Mouse (Mus musculus): ENCODE results near the gene Pde2a.

Pde2a gene

DNA sequence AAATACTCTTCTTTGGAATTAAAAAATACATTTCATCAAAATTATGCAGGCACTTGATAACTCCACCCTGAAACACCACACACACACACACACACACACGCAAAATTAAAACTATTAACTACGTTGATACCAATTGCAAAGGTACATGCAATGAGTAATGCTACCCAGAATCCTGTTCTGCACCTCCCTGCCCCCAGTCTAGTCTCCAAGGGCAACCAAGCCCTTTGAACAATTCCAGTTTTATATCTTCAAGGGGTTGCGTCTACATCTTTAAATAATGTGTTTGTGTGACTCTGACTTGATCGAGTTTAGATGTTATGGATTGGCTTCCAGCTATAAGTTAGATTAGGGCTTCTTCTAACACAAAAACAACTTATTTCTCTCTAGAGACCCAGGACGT lies 114.0 kb downstream of the Pde2a start:
- TF ChIP-seq GATA4 (IDR thresholded peaks at IDR 0.05; ENCODE audit: insufficient replicate concordance, low read length): no peak

DNA sequence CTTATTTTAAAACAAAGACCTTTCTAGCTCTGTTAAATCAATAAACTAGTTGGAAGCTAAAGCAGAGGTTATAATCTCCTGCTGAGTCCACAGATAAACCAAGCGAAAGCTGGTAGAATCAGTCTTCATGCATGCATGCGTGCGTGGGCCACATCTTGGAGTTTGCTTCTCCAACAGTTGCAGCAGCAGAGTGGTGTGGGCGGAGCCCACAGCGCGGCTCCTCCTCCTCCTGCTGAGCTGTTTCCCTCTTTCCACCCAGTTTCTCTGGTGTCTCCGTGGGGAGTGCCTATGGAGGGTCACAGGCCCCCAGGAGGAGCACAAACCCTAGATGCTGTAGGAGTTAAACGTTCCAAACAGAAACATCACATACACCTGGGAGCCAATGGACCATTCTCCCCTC lies 116.0 kb downstream of the Pde2a start:
- no peak for TF ChIP-seq GATA4 (IDR thresholded peaks at IDR 0.05; ENCODE audit: insufficient replicate concordance, low read length)

DNA sequence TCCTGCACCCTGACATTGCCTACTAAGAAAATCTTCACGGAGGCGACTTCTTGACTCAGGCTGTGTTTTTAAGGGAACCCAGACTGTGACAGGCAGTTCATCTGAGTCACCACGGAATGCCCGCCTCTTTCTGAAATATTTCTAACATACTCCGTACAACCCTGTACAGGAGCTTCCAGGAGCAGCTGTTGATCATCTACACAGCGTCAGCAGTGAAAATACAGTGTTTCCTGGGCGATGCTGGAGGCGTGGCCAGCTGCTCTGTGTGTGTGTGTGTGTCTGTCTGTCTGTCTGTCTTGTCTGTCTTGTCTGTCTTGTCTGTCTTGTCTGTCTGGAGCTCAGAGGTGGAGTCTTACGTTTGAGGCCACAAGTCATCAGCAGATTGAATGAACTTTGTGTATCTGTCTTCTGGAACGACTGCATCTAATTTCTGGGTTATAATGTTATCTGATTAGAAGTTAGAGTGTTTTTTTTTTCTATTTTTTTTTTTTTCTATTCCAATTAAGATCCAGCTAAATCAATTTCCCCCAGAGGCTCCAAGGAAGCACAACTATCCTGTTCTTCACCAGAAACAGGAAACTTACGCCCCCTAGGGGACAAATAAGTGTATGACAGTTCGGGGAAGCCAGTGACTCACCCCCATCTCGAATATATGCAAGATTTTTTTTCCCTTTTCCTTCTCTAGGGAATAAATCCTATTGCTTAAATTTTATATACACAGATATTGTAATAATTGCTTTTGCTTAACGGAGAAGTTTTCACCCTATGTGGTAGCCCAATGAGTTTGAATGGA lies 116.8 kb downstream of the Pde2a start:
- TF ChIP-seq GATA4 (IDR thresholded peaks at IDR 0.05; ENCODE audit: insufficient replicate concordance, low read length): no peak

DNA sequence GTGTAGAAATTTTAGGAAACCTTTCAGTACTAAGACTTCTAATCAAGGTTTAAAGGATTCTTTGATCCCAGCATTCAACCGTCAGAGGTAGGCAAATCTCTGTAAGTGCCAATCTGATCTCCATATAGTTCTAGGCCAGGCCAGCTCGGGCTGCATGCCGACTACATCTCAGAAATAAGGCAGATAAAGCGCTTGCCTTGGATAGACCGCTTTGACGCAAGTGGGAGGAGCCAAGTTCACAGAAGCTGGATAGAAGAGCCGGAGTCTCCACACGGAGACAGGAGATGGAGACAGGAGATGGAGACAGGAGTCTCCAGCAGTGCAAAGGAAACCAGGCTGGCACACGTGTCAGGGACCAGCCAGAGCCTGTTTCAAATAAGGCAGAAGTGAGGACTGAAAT lies 118.3 kb downstream of the Pde2a start:
- TF ChIP-seq GATA4 (IDR thresholded peaks at IDR 0.05; ENCODE audit: insufficient replicate concordance, low read length): no peak

DNA sequence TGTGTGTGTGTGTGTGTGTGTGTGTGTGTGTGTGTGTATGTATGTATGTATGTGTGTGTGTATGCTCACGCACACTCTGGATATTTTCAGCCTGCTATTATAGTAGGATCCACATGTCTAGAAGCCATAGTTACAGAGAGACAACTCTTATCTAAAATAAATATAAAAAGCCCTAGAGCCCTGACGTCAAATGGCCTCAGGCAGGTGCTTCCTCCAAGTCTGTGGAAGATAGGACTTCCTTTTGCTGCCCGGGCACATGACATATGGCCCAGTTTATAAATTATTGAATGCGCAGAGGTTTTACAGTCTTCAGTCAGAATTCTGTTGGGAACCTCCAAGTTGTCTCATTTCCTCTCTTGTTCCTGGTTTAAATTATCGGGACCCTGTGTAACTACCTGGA lies 119.2 kb downstream of the Pde2a start:
- TF ChIP-seq GATA4 (IDR thresholded peaks at IDR 0.05; ENCODE audit: insufficient replicate concordance, low read length): no peak

DNA sequence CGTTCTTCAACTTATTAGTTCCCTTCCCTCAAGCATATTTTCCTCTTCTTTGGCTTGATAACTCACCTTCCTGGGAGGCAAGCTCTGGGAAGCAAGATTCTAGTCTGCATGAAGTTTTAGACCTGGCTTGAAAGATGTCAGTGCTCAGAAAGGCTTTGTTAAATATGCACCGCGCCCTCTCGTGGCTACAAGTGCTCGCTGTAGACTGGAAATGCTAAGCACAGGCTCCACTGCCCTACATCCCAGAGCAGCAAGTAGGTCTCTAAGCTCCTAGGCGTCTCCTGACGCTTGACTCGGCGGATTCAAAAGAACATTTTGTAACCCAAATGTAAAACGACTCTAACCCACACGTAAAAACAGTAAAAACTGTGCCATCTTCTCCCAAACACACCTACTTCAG lies 119.6 kb downstream of the Pde2a start:
- no peak for TF ChIP-seq GATA4 (IDR thresholded peaks at IDR 0.05; ENCODE audit: insufficient replicate concordance, low read length)

DNA sequence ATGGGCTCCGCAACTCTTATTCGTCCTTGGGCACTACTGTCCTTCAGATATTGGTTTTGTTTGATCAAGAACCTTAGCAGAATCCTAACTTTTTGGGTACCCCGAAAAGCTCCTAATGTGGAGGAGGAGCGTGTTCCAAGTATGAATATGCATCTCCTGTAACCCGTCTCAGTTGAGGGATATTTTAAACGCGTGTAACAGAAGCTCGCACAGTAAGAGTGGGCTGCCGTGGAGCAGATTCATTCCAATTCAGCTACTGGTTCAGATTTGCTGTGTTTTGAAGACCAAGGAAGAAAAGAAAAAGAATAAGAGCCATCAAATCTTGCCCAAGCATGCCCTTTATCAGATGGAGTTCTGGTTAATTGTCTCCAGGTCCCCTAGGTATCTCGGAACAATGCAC lies 120.2 kb downstream of the Pde2a start:
- no peak for TF ChIP-seq GATA4 (IDR thresholded peaks at IDR 0.05; ENCODE audit: insufficient replicate concordance, low read length)

DNA sequence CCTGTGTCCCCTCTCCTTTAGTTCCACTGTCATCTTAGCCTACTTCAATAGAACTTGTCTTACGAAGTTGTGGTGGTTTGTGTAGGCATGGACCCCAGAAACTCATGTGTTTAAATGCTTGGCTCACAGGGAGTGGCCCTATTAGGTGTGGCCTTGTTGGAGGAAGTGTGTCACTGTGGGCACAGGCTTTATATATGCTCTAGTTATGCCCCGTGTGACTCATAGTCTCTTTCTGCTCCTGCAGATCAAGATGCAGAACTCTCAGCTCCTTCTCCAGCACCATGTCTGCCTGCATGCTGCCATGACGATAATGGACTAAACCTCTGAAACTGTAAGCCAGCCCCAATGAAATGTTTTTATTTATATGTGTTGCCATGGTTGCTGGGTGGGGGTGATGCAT lies 126.2 kb downstream of the Pde2a start:
- no peak for TF ChIP-seq GATA4 (IDR thresholded peaks at IDR 0.05; ENCODE audit: insufficient replicate concordance, low read length)

DNA sequence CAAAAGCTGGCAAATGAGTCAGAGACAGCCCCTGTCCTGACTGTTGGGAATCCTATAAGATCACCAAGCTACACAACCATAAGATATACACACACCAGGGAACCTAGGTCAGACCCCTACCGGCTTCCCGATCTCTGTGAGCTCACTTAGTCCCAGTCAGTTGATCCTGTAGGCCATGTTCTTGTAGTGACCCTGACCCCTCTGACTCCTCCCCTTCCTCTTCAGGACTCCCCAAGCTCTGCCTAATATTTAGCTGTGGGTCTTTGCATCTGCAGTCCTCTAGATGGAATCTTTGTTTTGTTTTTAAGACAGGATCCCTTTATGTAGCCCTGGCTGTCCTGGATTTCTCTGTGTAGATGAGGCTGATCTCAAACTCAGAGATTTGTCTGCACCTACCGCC lies 127.8 kb downstream of the Pde2a start:
- TF ChIP-seq GATA4 (IDR thresholded peaks at IDR 0.05; ENCODE audit: insufficient replicate concordance, low read length): no peak

DNA sequence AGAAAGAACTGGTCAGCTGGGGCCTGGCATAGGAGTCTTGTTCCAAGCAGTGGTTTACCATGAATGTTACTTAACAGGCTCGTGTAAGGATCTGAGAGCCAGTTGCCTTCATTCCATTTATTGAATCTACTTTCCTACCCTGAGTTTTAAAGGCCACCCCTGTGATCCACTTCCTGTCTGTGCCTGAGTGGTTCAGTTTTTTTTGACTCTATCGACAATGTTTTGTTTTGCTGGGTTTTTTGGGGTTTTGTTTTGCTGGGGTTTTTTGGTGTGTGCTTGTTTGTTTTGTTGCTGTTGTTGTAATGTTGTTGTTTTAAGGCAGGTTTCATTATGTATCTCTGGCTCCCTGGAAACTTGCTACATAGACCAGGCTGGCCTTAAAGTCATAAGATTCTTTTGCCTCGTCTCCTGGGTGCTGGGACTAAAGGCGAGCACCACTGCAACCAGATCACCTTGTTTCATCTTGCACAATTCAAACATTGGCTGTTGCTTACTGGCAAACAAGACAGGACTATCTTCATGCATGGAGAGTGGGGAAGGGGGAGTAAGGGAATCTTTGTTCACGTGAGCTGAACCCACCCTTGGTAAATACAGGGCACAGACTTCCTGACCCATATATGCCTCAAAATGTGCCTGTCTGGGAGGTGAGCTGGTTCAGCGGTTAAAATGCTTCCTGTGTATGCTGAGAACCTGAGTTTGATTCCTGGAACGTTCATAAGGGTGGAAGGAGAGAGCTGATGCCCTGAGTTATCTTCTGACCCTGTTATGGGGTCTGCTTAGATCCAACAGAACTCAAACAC lies 129.4 kb downstream of the Pde2a start:
- no peak for TF ChIP-seq GATA4 (IDR thresholded peaks at IDR 0.05; ENCODE audit: insufficient replicate concordance, low read length)

DNA sequence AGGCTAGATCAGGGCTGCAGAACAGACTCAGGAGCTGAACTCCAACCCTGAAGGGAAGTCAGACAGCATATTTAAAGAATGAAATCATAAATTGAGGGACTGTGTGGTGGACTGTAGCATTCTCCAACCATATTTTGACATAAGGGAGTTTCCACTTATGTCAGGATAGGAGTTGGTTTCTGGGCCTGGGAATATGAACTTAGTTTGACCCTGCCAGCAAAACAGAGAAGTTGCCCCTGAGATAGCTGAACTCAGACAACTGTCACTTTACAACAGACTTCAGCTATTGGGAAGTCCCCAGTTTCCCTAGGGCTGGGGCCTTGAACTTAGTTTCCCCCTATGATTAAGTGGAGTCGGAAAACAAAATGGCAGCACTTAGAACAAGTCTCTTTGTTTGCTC lies 130.0 kb downstream of the Pde2a start:
- TF ChIP-seq GATA4 (IDR thresholded peaks at IDR 0.05; ENCODE audit: insufficient replicate concordance, low read length): no peak

DNA sequence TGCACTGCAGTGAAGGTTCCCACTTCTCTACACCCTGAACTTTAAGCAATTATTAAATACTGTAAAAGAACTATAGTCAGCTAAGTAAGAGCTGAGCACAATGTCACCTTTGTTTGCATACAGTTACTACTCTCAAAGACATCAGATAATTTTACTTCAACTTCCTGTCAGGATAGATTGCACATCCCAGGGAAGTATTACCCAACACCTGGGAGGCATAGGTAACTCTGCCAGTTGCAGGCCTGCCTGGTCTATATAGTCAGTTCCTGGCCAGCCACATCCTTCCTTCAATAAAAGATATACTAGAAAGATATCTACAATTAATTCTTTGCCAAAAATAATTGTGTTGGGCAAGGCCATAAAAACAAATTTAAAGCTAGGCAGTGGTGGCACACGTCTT lies 135.9 kb downstream of the Pde2a start:
- TF ChIP-seq GATA4 (IDR thresholded peaks at IDR 0.05; ENCODE audit: insufficient replicate concordance, low read length): no peak

Measured in liver, adult (tissue).